Mouse (Mus musculus) right cerebral cortex, postnatal 10 days (tissue): Measurements from ENCODE around the gene Sema5b.
A peak's percentile ranks its signal among the peaks of the same experiment; 100 is the strongest.

ENCODE experiments used
- DNase-seq, 2 experiments: peaks; one replicate each; pipeline ENCODE4 v3.0.0; 2021; ENCODE audit warnings: low spot score in 2 of 2

Sema5b gene

GRCm38 (mm10) chr16:35630470-35631183, 89.7 kb downstream of the Sema5b start:
- DNase-seq, result no peak

- no peak for DNase-seq
Measured at GRCm38 (mm10) chr16:35633058-35633457, 92.1 kb downstream of the Sema5b start.

GRCm38 (mm10) chr16:35634971-35635370, 94.0 kb downstream of the Sema5b start:
- no peak for DNase-seq

DNA sequence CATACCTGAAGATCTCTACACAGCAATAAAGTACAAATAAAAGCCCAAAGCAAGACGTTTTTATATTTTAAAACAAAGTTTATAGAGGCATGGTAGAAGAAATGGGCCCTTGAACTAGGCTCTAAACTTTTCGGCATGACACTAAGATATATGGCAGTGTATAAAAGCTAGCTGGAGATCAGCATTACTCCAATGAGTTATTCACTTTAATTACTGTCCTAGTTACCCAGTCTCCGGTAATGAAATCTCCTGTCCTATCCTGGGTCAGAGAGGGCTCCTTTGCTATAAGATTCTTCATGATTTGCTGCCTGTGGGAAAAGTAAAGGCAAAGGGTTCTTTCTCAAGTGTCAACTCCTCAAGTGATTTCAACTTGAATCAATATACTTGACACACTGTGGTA, 98.6 kb downstream of the Sema5b start:
- DNase-seq, result no peak

DNA sequence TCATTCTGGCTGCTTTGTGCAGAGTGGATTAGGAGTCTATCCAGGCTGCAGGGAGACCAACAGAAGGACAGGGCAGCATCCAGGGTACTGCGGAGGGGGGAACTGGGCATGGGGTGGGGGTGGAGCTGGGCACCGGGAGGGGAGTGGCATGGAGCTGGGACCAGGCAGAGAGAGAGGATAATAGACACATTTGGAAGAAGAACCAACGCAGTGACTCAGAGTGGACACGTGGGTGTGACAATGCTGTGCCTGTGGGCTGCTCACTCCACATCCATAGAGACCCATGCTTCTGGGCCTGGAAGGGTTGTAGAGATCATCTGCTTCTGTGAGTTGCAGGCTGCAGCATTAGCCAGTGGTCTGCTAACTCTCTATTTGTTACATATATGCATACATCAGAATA, 107.9 kb downstream of the Sema5b start:
- DNase-seq, result no peak

GRCm38 (mm10) chr16:35652206-35652605, 111.3 kb downstream of the Sema5b start:
- no peak for DNase-seq

DNA sequence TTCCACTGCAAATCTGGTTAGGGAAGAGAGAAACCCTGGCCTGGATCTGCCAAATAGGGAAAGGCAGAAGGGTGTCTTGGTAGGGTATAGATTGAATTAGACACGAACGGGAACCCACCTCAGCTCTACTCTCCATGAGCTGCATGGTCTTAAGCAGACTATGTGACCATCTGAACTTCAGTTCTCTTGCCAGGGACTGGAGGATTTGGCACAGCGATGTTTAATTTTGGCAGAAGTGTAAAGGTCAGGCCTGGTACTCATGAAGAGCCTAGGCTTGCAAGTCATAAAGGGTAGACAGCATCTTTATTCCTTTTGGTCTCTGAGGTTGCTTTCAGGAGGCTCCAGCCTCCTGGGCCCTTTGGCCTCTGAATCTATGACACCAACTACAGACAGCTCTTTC, 111.8 kb downstream of the Sema5b start:
- no peak for DNase-seq

GRCm38 (mm10) chr16:35653951-35654350, 113.0 kb downstream of the Sema5b start:
- no peak for DNase-seq

DNA sequence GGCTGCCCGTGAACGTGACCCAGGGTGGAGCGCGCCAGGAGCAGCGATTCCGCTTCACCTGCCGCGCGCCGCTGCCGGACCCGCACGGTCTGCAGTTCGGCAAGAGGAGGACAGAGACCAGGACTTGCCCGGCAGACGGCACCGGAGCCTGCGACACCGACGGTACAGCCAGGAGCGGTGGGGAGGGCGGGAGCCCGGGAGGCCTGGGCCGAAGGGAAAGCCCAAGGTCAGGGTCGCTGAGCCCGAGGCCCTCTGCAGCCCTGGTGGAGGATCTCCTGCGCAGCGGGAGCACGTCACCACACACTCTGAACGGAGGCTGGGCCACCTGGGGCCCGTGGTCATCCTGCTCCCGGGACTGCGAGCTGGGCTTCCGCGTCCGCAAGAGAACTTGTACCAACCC, 119.3 kb downstream of the Sema5b start:
- DNase-seq, result no peak

GRCm38 (mm10) chr16:35663831-35664414, 123.0 kb downstream of the Sema5b start:
- no peak for DNase-seq

- DNase-seq, result no peak
Measured at GRCm38 (mm10) chr16:35664847-35665246, 123.9 kb downstream of the Sema5b start.

GRCm38 (mm10) chr16:35677511-35678113, 136.7 kb downstream of the Sema5b start:
- no peak for DNase-seq

DNA sequence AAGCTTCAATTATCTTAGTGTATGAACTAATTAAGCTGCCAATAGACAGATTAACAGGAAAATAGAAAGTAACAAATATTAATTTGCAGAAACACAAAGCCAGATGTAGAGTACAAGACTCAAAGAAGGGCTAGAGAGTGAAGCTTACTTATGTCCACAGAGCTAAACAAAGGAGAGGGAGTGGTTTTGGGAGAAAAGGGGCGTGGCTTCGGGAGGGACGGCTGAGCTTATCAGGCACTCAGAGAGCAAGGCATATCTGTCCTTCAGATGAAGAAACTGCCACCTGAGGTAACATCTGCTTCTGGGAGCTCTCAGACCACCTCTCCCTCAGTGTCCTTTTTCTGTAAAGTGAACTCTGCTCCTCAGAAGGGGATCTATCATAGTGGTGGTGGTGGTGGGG, 137.5 kb downstream of the Sema5b start:
- DNase-seq, result no peak

- no peak for DNase-seq
Measured at GRCm38 (mm10) chr16:35681327-35682108, 140.6 kb downstream of the Sema5b start.

- no peak for DNase-seq
Measured at GRCm38 (mm10) chr16:35685027-35685426, 144.1 kb downstream of the Sema5b start.

DNA sequence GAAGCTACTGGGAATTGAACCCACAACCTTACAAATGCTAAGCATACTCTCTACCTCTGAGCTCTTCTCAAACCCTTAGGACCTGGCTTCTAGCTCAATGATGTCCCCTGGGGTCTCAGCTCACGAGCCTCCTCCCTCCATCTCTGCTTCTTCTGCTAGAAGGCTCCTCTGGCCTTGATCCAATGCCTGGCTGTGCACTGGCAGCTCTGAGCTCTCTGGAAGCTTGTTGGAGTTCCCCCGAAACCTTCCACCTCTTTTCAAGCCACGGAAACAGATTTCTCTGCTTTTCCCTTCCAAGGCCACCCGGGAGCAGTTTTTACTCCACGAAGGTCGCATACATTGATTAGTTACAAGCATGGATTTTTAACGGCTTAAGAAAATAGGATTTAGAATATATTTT, 145.5 kb downstream of the Sema5b start:
- DNase-seq, result peak; percentile 48 to 56

GRCm38 (mm10) chr16:35691606-35692005, 150.7 kb downstream of the Sema5b start:
- DNase-seq, result no peak

DNA sequence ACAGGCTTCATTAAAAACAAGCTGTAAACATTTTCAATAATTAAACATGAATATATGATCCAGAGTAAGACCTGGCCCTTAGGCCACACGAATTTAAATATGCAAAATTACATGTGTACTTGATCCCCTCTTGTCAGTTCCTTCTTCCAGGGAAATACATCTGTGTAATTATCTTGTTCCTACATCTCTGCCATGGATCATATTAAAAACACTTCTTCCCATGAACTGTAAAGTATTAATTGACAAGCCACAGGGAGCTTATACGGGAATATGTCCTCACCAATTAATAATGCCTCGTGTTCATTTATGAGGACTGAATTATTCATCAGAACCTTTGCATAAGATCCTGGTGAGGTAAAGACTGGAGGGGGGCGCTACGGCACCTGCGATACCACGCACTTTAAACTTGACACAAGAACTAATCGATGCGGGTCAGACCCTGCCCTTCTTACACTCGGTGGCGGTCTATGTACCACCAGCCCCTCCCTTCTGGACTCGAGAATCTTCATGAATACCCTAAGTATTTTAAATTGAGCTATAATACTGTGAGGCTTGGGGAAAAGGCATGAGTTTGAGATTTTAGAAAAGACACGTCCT, 153.4 kb downstream of the Sema5b start:
- no peak for DNase-seq

GRCm38 (mm10) chr16:35696103-35696502, 155.2 kb downstream of the Sema5b start:
- DNase-seq, result no peak

GRCm38 (mm10) chr16:35701823-35702222, 160.9 kb downstream of the Sema5b start:
- DNase-seq, result peak; percentile 54 to 62

- DNase-seq, result peak in 1 of 2 experiments; percentile 34
Measured at GRCm38 (mm10) chr16:35703763-35704679, 163.1 kb downstream of the Sema5b start.
